Mouse (Mus musculus) bone marrow macrophage, adult 2 months (primary cell): ENCODE data around the gene Ston2.

Experiments used
- CTCF ChIP-seq: IDR thresholded peaks from 2 replicates; pipeline ENCODE4 v1.5.1; 2012; ENCODE audit warnings: low read depth, mild to moderate bottlenecking, low read length, moderate library complexity
- POLR2A ChIP-seq: IDR thresholded peaks from 2 replicates; pipeline ENCODE4 v1.6.1; 2012; ENCODE audit warnings: mild to moderate bottlenecking, low read depth, low read length, borderline replicate concordance

GRCm38 (mm10) chr12:91709634-91710033 is 78.6 kb downstream of the Ston2 start:
- no peak for TF ChIP-seq POLR2A
- TF ChIP-seq CTCF = no peak
